In the genomic region with DNA sequence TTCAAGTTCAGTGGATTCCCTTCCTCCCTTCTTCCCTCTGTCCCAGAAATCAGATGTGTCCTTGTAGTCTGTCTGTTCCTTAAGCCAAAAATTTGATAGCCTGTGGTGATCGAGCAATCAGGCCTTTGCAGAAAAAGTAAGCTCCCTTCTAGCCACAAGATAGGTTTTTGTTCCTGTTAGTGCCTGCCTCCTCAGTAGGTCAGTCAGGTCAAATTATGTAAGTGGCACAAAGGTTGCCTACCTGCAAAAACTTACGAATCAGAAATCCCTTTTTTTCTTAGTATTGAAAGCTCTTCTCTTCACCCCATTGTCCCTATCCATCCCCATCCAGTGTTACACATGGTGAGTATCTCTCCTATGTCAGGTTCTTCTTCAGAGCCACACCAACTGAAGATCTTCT, we compare ENCODE assay signal across 17 mouse cellular contexts.
"Had no signal": no experiment of that assay in that cellular context is flagged by ENCODE, and none has a peak within 500 bp of the region (broad histone marks: within the 10 kb centered on the region; RNA-seq: fewer than 3 reads in every experiment).

No protein-coding gene starts in this region.

- H3K4me2 ChIP-seq: lung, embryonic 15.5 days; midbrain, embryonic 11.5 days; midbrain, embryonic 13.5 days; midbrain, embryonic 15.5 days; neural tube, embryonic 12.5 days had no signal

- ATAC-seq: lung, postnatal 0 days; midbrain, embryonic 13.5 days; midbrain, embryonic 15.5 days had no signal

- H3K9ac ChIP-seq: lung, embryonic 15.5 days; midbrain, embryonic 13.5 days; midbrain, embryonic 15.5 days; neural tube, embryonic 12.5 days had no signal

- H3K4me3 ChIP-seq: lung, embryonic 15.5 days; megakaryocyte, embryonic 14.5 days; midbrain, embryonic 13.5 days; midbrain, embryonic 15.5 days; neural tube, embryonic 12.5 days had no signal

- H3K9me3 ChIP-seq: lung, embryonic 15.5 days; megakaryocyte, embryonic 14.5 days; midbrain, embryonic 13.5 days; midbrain, embryonic 15.5 days; neural tube, embryonic 12.5 days had no signal

- DNase-seq: lung, adult 2 months; lung, postnatal 14 days; lung, postnatal 36 days; right cerebral cortex, postnatal 14 days; right cerebral cortex, postnatal 4 days; spleen, adult 18-20 months; thymus, adult 2 months; thymus, postnatal 25 days; thymus, postnatal 4 days had no signal

- H3K27ac ChIP-seq: lung, embryonic 15.5 days; macrophage; midbrain, embryonic 13.5 days; midbrain, embryonic 15.5 days; neural tube, embryonic 12.5 days had no signal

- H3K27me3 ChIP-seq: lung, embryonic 15.5 days; megakaryocyte, embryonic 14.5 days; midbrain, embryonic 13.5 days; midbrain, embryonic 15.5 days; neural tube, embryonic 12.5 days had no signal

- H3K4me1 ChIP-seq: lung, embryonic 15.5 days; megakaryocyte, embryonic 14.5 days; midbrain, embryonic 13.5 days; midbrain, embryonic 15.5 days; neural tube, embryonic 12.5 days had no signal
